Mouse (Mus musculus): Measurements from ENCODE around the gene Mgat5.

The Mgat5 gene

DNA sequence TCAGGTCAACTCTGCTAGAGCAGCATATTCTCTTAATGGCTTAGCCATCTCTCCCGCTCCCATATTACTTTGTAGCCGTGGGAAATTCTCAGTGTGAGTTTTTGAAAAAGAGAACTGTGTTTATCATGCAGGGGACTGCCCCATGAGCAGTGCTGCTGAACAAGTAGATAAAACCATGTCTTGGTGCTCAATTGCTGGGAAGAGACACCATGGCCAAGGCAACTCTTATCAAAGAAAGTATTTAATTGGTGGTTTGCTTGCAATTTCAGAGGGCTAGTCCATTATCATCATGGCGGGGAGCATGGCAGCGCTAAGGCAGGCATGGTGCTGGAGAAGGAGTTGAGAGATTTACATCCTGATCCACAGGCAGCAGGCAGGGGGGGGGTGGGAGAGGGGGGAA, 54.9 kb downstream of the Mgat5 start:
- DNase-seq (ENCODE audit: low spot score in 2 of 2): no peak

DNA sequence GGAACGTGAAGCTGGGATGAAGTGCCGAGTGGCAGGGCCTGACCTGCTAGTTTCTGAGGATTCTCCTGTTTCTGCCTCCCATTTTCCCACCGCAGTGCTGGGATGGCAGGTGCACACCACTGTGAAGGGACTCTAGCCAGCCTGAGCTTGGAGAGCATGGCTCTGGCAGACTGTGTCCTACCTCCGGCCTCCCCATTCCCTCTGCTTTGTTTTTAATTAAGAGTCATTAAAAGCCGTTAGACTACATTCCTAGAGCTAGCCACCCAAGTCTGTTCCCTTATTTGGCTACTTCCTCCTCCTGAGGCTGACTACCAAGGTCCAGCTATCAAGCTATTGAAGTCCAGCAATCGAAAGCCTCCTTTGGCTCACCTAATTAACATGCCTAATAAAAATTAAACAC, 56.2 kb downstream of the Mgat5 start:
- DNase-seq (ENCODE audit: low spot score in 2 of 2): no peak

DNA sequence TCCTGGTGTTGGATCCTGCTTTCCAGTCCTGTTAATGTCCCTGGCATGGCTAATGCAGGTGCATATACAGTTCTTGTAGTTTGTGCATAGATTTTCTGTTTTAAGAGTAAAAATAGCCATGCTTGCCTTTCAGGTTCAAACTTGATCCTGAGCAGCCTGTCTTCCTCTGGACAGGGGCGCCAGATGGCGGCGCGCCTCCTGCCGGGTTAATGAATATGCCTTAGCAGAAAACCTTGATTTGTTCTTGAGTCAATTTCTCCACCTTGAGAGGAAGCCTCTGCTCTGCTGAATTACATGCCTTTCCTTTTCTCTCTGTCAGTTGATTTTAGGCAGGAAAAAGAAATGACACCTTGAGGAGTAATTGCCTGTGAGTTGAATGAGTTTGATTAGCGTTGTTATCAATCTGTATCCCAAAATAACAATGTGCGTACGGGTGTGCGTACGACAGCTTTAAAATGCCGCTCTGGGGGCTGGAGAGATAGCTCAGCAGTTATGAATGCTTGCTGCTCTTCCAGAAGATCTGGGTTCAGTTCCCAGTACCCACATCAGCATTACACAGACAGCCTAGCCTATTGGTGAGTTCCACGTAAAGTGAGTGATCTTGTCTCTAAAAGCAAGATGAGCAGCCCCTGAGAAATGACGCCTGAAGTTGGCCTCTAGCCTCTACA, 57.5 kb downstream of the Mgat5 start:
- no peak for DNase-seq (ENCODE audit: low spot score in 2 of 2)

DNA sequence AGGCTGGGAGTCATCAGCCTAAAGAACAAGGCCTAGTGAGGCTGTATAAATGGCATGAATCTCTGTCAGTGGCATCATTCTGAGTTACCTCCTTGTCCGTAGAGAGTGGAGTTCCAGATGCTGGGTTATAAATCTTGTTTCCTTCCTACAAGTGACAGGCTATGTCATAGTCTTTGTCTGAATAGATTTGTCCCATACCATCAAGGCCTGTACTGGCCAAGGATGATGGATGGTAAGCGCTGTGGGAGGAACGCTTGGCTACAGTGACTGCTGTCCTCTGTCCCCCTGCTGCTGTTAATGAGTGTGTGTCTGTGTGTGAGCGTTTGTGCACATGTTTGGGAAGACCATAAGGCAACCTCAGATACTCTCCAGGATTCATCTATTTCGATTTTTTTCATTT, 63.2 kb downstream of the Mgat5 start:
- DNase-seq (ENCODE audit: low spot score in 2 of 2): no peak

DNA sequence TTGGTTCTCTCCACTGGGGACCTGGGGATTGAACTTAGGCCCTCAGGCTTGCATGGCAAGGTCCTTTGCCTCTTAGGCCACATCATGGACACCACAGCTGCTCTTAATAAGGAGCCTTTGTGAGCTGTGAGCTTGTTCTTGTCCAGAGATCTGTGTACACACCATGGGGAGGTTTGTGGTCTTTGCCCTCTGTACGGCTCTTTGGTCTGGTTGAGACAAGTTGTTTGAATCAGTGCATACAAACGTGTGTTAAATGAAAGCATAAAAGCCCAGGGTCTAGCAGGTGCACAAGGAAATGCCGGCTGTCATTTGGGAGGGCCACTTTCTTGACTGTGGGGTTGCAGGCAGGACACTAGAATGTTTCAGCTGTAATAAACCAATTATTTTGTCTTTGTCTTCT, 64.5 kb downstream of the Mgat5 start:
- DNase-seq (ENCODE audit: low spot score in 2 of 2): no peak

GRCm38 (mm10) chr1:127270273-127271020, 65.6 kb downstream of the Mgat5 start:
- DNase-seq (ENCODE audit: low spot score in 2 of 2): no peak

DNA sequence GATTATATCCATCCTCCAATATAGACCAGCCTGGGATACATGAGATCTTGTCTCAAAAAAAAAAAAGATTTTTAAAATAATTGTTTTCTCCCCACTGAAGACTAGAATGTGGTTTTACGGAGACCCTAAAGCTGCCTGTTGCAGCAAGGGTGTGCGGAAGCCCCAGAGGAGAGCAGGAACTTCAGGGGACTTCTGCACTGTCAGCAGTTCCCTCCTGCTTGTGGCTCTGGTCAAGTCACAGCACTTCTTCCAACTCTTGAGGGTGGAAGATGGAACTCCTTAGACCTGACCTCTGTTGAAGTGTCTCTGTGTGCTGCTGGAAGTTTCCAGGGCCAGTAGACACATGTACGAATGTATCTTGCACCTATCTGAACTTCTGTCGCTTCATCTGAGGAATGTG, 66.3 kb downstream of the Mgat5 start:
- no peak for DNase-seq (ENCODE audit: low spot score in 2 of 2)

DNA sequence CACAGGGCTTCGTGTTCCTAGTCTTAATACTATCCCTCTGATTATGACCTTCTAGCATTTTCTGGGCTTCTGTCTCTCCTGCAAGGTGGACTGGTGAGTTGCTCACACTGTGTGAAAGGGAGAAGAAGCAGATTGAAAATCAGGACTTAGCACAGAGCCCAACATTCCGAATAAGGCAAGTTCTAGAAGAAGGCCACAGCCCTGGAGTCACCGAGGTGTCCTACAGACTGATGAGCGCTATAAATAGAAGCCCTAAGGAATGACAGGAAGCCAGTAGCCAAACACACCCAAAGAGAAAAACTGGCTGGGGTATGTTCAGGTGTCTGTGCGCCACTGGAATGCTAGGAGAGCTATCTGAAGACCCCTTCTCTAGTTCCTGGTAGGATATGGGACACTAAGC, 68.5 kb downstream of the Mgat5 start:
- no peak for DNase-seq (ENCODE audit: low spot score in 2 of 2)

GRCm38 (mm10) chr1:127275572-127276324, 70.9 kb downstream of the Mgat5 start:
- DNase-seq (ENCODE audit: low spot score in 2 of 2): no peak

- DNase-seq (ENCODE audit: low spot score in 2 of 2): no peak
These were observed 73.3 kb downstream of the Mgat5 start for GRCm38 (mm10) chr1:127278067-127278466.

- DNase-seq (ENCODE audit: low spot score in 2 of 2): no peak
These were observed 75.4 kb downstream of the Mgat5 start for GRCm38 (mm10) chr1:127280256-127280655.

GRCm38 (mm10) chr1:127284975-127285374, 80.2 kb downstream of the Mgat5 start:
- no peak for DNase-seq (ENCODE audit: low spot score in 2 of 2)

- DNase-seq (ENCODE audit: low spot score in 2 of 2): no peak
These were observed 82.7 kb downstream of the Mgat5 start for GRCm38 (mm10) chr1:127287505-127287904.

DNA sequence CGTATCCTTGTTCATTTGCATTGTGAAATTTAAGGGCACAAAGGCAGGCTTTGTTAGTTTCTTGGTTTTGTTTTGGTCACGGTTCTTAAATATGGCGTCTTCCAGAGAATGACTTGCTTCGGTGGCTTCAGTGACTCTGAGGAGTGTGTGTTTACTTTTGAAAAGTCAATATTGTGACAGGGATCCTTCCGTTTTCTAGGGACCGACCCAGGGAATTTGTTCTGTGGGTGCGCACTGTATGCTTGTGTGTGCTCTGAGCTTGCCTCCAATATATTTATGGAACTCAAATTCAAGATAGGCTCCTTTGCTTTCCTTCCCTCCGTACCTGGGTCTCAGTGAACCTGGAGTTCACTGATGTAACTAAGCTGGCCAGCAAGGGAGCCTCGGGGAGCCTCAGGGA, 86.1 kb downstream of the Mgat5 start:
- no peak for DNase-seq (ENCODE audit: low spot score in 2 of 2)

DNA sequence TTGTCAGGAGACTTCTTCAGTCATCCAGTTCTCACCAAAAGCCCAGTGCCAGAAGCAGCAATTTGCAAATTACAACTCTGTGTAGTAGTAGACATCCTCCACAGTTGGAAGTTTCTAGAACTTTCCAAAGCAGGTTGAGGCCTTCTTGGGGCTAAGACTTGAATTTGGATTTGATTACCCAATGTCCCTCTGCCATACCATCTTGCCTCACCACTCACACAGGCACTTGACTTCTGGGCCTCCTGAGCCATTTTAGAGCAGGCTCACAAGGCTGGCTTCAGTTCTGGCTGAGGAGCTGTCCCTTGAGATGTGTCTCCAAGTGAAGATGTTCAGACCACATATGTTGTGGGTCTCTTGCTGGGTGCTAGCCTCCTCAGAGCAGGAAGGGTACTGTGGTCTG, 86.9 kb downstream of the Mgat5 start:
- DNase-seq (ENCODE audit: low spot score in 2 of 2): no peak

DNA sequence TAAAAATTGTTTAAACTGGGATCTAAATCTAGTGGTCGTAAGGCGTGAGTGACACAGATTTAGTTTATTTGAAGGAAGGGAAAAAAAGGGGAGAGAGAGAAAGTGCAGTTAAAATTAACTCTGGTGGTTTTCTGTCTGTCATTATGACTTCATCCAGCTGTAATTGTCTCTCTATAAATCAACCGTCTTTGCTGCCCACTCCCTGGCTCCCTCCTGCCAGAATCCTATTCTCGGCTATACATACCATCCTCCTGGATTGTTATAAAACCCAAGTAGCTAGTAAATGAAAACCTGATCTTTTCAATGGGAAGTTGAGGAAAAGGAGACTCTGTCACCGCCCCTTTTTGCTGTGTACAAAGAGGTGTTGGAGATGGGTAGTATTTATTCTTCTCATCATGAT, 88.5 kb downstream of the Mgat5 start:
- no peak for DNase-seq (ENCODE audit: low spot score in 2 of 2)

DNA sequence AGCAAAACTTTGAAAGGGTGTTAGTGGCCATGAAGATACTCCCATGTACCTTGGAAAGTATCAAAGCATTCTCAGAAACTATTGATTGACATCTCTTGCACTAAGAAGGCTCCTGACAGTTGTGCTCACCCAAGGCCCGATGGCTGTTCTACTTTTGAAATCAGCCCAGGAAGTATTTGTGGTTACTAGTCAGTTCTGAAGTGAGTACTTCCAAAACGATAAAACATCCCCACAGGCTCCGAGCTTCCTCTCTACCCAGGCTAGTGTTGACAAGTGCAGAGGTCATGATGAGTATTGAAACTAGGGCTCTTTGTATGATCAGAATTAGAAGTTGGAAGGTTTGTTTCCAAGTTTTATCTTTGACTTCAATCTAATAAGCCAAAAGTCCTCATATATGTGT, 92.0 kb downstream of the Mgat5 start:
- no peak for DNase-seq (ENCODE audit: low spot score in 2 of 2)

DNA sequence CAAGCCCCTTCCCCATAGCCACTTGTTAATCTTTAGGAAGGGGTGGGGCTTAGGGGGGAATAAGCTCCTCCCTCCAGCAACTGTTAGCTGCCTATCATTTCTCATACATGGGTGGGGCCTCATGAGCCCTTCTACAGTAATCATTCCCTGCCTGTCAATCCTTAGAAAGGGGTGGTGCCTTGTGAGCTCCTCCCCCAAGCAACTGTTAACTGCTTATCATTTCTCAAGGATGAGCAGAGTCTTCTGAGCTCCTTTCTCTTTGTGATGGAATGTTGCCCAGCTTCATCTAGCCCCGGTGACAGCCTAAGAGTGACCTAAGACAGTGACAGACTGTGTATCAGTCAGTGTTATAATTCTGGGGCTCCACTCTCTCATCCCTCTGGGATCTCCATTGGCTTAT, 95.0 kb downstream of the Mgat5 start:
- no peak for DNase-seq (ENCODE audit: low spot score in 2 of 2)

- DNase-seq (ENCODE audit: low spot score in 2 of 2): no peak
These were observed 96.2 kb downstream of the Mgat5 start for GRCm38 (mm10) chr1:127301038-127301437.

DNA sequence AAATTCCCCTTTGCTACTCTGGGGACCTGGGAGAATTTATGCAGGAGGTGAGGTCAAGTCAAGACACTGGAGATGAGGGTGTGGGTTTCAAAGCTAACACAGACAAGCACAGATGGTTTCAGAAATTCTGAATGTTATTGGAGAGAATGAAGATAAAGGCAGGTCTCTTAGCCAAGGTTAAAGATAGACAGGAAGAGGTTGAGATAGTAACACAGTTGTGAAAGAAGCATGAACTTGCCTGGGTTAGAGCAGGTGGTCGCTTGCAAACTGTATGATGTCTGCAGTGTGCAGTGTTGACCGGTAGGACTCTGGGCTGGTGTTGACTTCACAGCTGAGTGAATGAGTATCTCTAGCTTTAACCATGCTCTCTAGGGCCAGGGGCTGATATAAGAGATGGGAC, 97.8 kb downstream of the Mgat5 start:
- DNase-seq (ENCODE audit: low spot score in 2 of 2): no peak

DNA sequence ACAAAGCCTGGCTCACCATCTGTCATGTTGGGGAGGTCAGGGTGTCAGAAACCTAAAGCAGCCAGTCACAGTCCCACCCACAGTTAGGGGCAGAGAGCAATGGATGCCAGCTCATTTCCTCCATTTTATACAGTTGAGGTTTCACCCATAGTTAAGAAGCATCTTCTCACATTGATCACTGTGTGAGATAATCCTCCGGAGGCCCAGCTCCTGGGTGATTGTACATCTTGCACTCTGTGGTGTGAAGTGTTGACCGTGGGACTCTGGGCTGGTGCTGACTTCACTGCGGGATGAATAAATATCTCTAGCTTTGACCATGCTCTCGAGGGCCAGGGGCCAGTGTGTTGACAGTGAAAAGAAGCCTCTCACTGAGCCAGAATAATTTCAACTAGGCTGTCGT, 99.0 kb downstream of the Mgat5 start:
- no peak for DNase-seq (ENCODE audit: low spot score in 2 of 2)

- DNase-seq (ENCODE audit: low spot score in 2 of 2): no peak
These were observed 99.5 kb downstream of the Mgat5 start for GRCm38 (mm10) chr1:127304281-127304680.

DNA sequence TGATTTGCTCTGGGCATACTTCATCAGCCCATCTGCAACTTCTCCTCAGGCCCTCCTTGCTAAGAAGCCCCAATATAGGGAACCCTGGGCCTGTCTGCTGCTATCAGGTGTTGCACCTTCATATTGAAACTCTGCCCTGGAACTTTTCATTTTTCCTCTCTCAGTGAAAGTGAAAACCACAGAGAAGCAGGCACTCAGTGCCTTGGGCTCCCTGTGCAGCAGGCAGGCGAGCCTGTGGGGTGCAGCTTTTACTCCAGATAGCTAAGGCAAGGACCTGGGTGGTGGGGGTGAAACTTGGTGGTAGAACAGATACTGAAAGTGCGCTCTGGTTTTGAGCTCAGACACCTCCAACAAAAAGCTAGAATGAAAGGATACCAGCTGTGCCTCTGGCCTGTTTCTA, 100.8 kb downstream of the Mgat5 start:
- no peak for DNase-seq (ENCODE audit: low spot score in 2 of 2)
